Mouse (Mus musculus) adrenal gland, postnatal 10 days (tissue): ENCODE data around the gene E2f7. TPM values are rescaled to one million over a fixed set of nuclear protein-coding genes. Genes with fewer than 3 reads are reported as not detected.
A peak's percentile ranks its signal among the peaks of the same experiment; 100 is the strongest.
"Not testable (repeated sequence)": the region's sequence is repeated elsewhere in the genome, so short reads cannot be mapped to it uniquely, and the experiment has no call there.

Experiments
- DNase-seq: peaks from one replicate; pipeline ENCODE4 v3.0.0; 2021; ENCODE audit warnings: mixed read lengths
- long read RNA-seq, 2 experiments: library from polyadenylated mRNA; stranded (forward); transcript quantifications; one replicate each; pipeline ENCODE4 v2.0.0; 2021
- total RNA-seq, 2 experiments: library from RNA; stranded (reverse); gene quantifications; 2 replicates each; pipeline ENCODE4 v1.2.3; 2021

Gene E2f7
- total RNA-seq, result 1 to 10 TPM; 6.4 to 9.9 TPM
- long read RNA-seq, experiment 1, result 0 reads
- long read RNA-seq, experiment 2, result 0 reads

GRCm38 (mm10) chr10:110744686-110745639 is at the start of gene E2f7:
Gene E2f7 (plus strand): TSS chr10:110745439.
- DNase-seq, result peak; percentile 94

- no peak for DNase-seq
Observed at GRCm38 (mm10) chr10:110701276-110701675, 44.0 kb upstream of the E2f7 start.

GRCm38 (mm10) chr10:110705672-110706071 is 39.6 kb upstream of the E2f7 start:
- no peak for DNase-seq

GRCm38 (mm10) chr10:110707390-110708113 is 37.7 kb upstream of the E2f7 start:
- DNase-seq, result no peak

GRCm38 (mm10) chr10:110716887-110717286 is 28.4 kb upstream of the E2f7 start:
- DNase-seq, result no peak

GRCm38 (mm10) chr10:110726431-110726830 is 18.8 kb upstream of the E2f7 start:
- DNase-seq, result no peak

GRCm38 (mm10) chr10:110727816-110728215 is 17.4 kb upstream of the E2f7 start:
- peak; percentile 74 for DNase-seq

- DNase-seq, result peak; percentile 85
Observed at GRCm38 (mm10) chr10:110733343-110733742, 11.9 kb upstream of the E2f7 start.

GRCm38 (mm10) chr10:110743701-110744100 is 1.5 kb upstream of the E2f7 start:
- DNase-seq, result no peak

GRCm38 (mm10) chr10:110744120-110744519 is 1.1 kb upstream of the E2f7 start:
- DNase-seq, result no peak

GRCm38 (mm10) chr10:110745640-110746032 is 397 bp downstream of the E2f7 start:
- no peak for DNase-seq

- no peak for DNase-seq
Observed at GRCm38 (mm10) chr10:110749081-110749480, 3.8 kb downstream of the E2f7 start.

GRCm38 (mm10) chr10:110749510-110750305 is 4.5 kb downstream of the E2f7 start:
- DNase-seq, result no peak

- no peak for DNase-seq
Observed at GRCm38 (mm10) chr10:110752849-110753248, 7.6 kb downstream of the E2f7 start.

- no peak for DNase-seq
Observed at GRCm38 (mm10) chr10:110755556-110755955, 10.3 kb downstream of the E2f7 start.

- no peak for DNase-seq
Observed at GRCm38 (mm10) chr10:110756271-110756793, 11.1 kb downstream of the E2f7 start.

- DNase-seq, result not testable (repeated sequence)
Observed at GRCm38 (mm10) chr10:110760552-110760951, 15.3 kb downstream of the E2f7 start.

GRCm38 (mm10) chr10:110762134-110762884 is 17.1 kb downstream of the E2f7 start:
- DNase-seq, result no peak

- DNase-seq, result no peak
Observed at GRCm38 (mm10) chr10:110763416-110763815, 18.2 kb downstream of the E2f7 start.

- no peak for DNase-seq
Observed at GRCm38 (mm10) chr10:110769538-110769937, 24.3 kb downstream of the E2f7 start.

GRCm38 (mm10) chr10:110773201-110773600 is 28.0 kb downstream of the E2f7 start:
- no peak for DNase-seq
